Mouse (Mus musculus) C2C12 (cell line): ENCODE data around the gene Ap3b2. TPM values are rescaled to one million over a fixed set of nuclear protein-coding genes. Genes with fewer than 3 reads are reported as not detected.

Experiments used
- H3K27me3 ChIP-seq: one replicate; pipeline ENCODE4 v1.6.1; 2011; ENCODE audit not compliant: control insufficient read depth, insufficient read depth, insufficient read length
- H3K36me3 ChIP-seq: one replicate; pipeline ENCODE4 v1.6.1; 2011; ENCODE audit not compliant: control insufficient read depth, insufficient read depth
- H3K4me3 ChIP-seq: one replicate; pipeline ENCODE4 v1.5.1; 2011; ENCODE audit warnings: mild to moderate bottlenecking, control low read depth; ENCODE audit not compliant: poor library complexity, insufficient read depth, severe bottlenecking
- H3K79me2 ChIP-seq: one replicate; pipeline ENCODE4 v1.6.1; 2011; ENCODE audit not compliant: control insufficient read depth, insufficient read depth
- H3K79me3 ChIP-seq: one replicate; pipeline ENCODE4 v1.6.1; 2011; ENCODE audit warnings: low read depth, control low read depth
- H3ac ChIP-seq: one replicate; pipeline ENCODE3; 2011; ENCODE audit warnings: low read depth; ENCODE audit not compliant: control insufficient read depth, insufficient read length
- CEBPB ChIP-seq: IDR thresholded peaks from one replicate; pipeline ENCODE4 v1.6.1; 2011; ENCODE audit warnings: low read depth, mild to moderate bottlenecking, control low read depth, moderate library complexity
- CTCF ChIP-seq: IDR thresholded peaks from one replicate; pipeline ENCODE4 v1.5.1; 2011; ENCODE audit not compliant: control insufficient read depth, insufficient read depth, insufficient read length
- FOSL1 ChIP-seq: IDR thresholded peaks from one replicate; pipeline ENCODE4 v1.8.0; 2011; ENCODE audit warnings: mild to moderate bottlenecking, low read length; ENCODE audit not compliant: poor library complexity, insufficient read depth, severe bottlenecking
- MAX ChIP-seq: IDR thresholded peaks from one replicate; pipeline ENCODE4 v1.6.1; 2011; ENCODE audit warnings: mild to moderate bottlenecking, control low read depth
- MYOD1 ChIP-seq: IDR thresholded peaks from one replicate; pipeline ENCODE4 v1.6.1; 2011; ENCODE audit warnings: low read depth; ENCODE audit not compliant: control insufficient read depth, insufficient read length
- MYOG ChIP-seq: IDR thresholded peaks from one replicate; pipeline ENCODE4 v1.6.1; 2011; ENCODE audit not compliant: control insufficient read depth, insufficient read length; ENCODE audit errors: extremely low read depth
- USF1 ChIP-seq: IDR thresholded peaks from one replicate; pipeline ENCODE4 v1.6.1; 2011; ENCODE audit warnings: low read depth, mild to moderate bottlenecking, control low read depth, moderate library complexity
- polyA plus RNA-seq: library from polyadenylated mRNA; unstranded; fragments of >200 nt; fragmentation: generic; extraction: Trizol; gene quantifications from one replicate; pipeline ENCODE4 v1.2.1, GENCODE M21; 2012; ENCODE audit warnings: missing spikeins

The Ap3b2 gene
- polyA plus RNA-seq, 1 experiment: not detected

GRCm38 (mm10) chr7:81475221-81475620, 18.5 kb downstream of the Ap3b2 start:
- peaks cover 18% of the 10 kb centered on the region for H3K27me3 ChIP-seq
- no peaks in the 10 kb centered on the region for H3K79me3 ChIP-seq
- no peaks in the 10 kb centered on the region for H3K36me3 ChIP-seq
- no peak overlapping the region for H3ac ChIP-seq
- TF ChIP-seq MYOG (no peak), CEBPB (no peak), MAX (no peak), USF1 (no peak), FOSL1 (no peak), CTCF (no peak)
- H3K79me2 ChIP-seq: no peaks in the 10 kb centered on the region
- H3K4me3 ChIP-seq: no peak overlapping the region

- TF ChIP-seq FOSL1: no peak
- TF ChIP-seq USF1: no peak
- no peak for TF ChIP-seq CEBPB
- no peak for TF ChIP-seq MYOG
- no peak for TF ChIP-seq MYOD1
- no peak for TF ChIP-seq MAX
- TF ChIP-seq CTCF: no peak
- Histone ChIP-seq H3K27me3 (peaks cover 7% of the 10 kb centered on the region), H3K79me2 (no peaks in the 10 kb centered on the region), H3K36me3 (no peaks in the 10 kb centered on the region), H3K4me3 (no peak overlapping the region), H3ac (no peak overlapping the region), H3K79me3 (no peaks in the 10 kb centered on the region)
These were observed 28.7 kb downstream of the Ap3b2 start for GRCm38 (mm10) chr7:81464906-81465450.

- no peaks in the 10 kb centered on the region for H3K36me3 ChIP-seq
- no peaks in the 10 kb centered on the region for H3K79me3 ChIP-seq
- H3ac ChIP-seq: no peak overlapping the region
- H3K27me3 ChIP-seq: peaks cover 7% of the 10 kb centered on the region
- no peaks in the 10 kb centered on the region for H3K79me2 ChIP-seq
- TF ChIP-seq MAX (no peak), FOSL1 (no peak), CEBPB (no peak), USF1 (no peak)
- H3K4me3 ChIP-seq: no peak overlapping the region
These were observed 29.6 kb downstream of the Ap3b2 start for GRCm38 (mm10) chr7:81464116-81464515.

GRCm38 (mm10) chr7:81462815-81463214, 30.9 kb downstream of the Ap3b2 start:
- Histone ChIP-seq H3K36me3 (no peaks in the 10 kb centered on the region), H3K79me3 (no peaks in the 10 kb centered on the region), H3K79me2 (no peaks in the 10 kb centered on the region), H3K27me3 (peaks cover 7% of the 10 kb centered on the region), H3ac (no peak overlapping the region), H3K4me3 (no peak overlapping the region)
- TF ChIP-seq MYOG (no peak), CTCF (no peak), MAX (no peak), CEBPB (no peak), FOSL1 (no peak), MYOD1 (no peak), USF1 (no peak)

GRCm38 (mm10) chr7:81455155-81455651, 38.5 kb downstream of the Ap3b2 start, which contains the start of gene Cpeb1:
Gene Cpeb1 (minus strand): TSS chr7:81455465.
- Histone ChIP-seq H3ac (no peak within 1 kb of the TSS), H3K4me3 (no peak within 1 kb of the TSS), H3K27me3 (peaks cover 21% of the 10 kb centered on the region), H3K36me3 (no peaks in the 10 kb centered on the region), H3K79me2 (no peaks in the 10 kb centered on the region), H3K79me3 (no peaks in the 10 kb centered on the region)
- TF ChIP-seq CEBPB (no peak), MYOG (no peak), CTCF (no peak), USF1 (no peak), MYOD1 (no peak), MAX (no peak), FOSL1 (no peak)

GRCm38 (mm10) chr7:81454331-81455039, 39.2 kb downstream of the Ap3b2 start:
- Histone ChIP-seq H3ac (no peak overlapping the region), H3K4me3 (no peak overlapping the region), H3K36me3 (no peaks in the 10 kb centered on the region), H3K79me3 (no peaks in the 10 kb centered on the region), H3K79me2 (no peaks in the 10 kb centered on the region), H3K27me3 (peaks cover 21% of the 10 kb centered on the region)
- TF ChIP-seq CEBPB (no peak), MAX (no peak), USF1 (no peak), CTCF (no peak), FOSL1 (no peak), MYOD1 (no peak), MYOG (no peak)
